Mouse (Mus musculus) embryonic fibroblast, embryonic 13.5 days (primary cell): ENCODE measurements around the gene 1700028K03Rik. TPM values are rescaled to one million over a fixed set of nuclear protein-coding genes. Genes with fewer than 3 reads are reported as not detected.

Experiments used
- H3K27ac ChIP-seq: 2 replicates; pipeline ENCODE4 v1.5.1; 2012; ENCODE audit warnings: low read length, control low read depth, inconsistent platforms; ENCODE audit not compliant: insufficient read depth
- H3K4me1 ChIP-seq: 2 replicates; pipeline ENCODE4 v1.6.1; 2011; ENCODE audit warnings: low read length; ENCODE audit not compliant: control insufficient read depth, insufficient read depth
- H3K4me3 ChIP-seq: 2 replicates; pipeline ENCODE4 v1.5.1; 2011; ENCODE audit warnings: mild to moderate bottlenecking, control low read depth, low read length; ENCODE audit not compliant: insufficient read depth
- CTCF ChIP-seq: IDR thresholded peaks from 2 replicates; pipeline ENCODE4 v1.5.1; 2011; ENCODE audit warnings: mild to moderate bottlenecking, control low read depth, low read length, moderate library complexity, borderline replicate concordance; ENCODE audit not compliant: insufficient read depth
- POLR2A ChIP-seq: IDR thresholded peaks from 2 replicates; pipeline ENCODE4 v1.6.1; 2011; ENCODE audit warnings: low read depth, mild to moderate bottlenecking, control low read depth, low read length, moderate library complexity
- polyA plus RNA-seq: library from polyadenylated mRNA; stranded (reverse); fragments of >200 nt; gene quantifications from 2 replicates; pipeline ENCODE4 v1.2.4, GENCODE M21; 2011; ENCODE audit warnings: low read depth; ENCODE audit not compliant: missing spikeins, insufficient read length

1700028K03Rik gene
- polyA plus RNA-seq, 1 experiment = not detected

DNA sequence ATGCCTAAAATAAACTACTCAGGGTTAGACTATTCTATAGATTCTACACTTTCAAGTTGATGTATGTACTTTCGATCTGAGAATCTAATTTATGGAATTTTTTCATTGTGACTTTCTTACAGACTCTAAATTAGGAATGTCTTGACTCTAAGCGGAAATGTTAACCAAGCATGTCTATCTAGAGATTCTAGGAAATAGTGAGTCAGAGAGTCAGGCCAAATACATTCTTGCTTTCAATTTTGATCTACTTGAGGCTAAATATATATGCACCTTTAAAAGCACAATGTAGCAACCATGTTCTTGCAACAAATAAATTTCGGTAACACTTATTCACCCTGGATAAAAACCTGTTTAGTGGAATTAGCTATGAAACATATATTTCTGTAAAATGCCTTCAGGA lies 5.7 kb upstream of the 1700028K03Rik start:
- no peak for TF ChIP-seq CTCF
- no peak for TF ChIP-seq POLR2A
- no peak overlapping the region for H3K4me3 ChIP-seq
- no peaks in the 10 kb centered on the region for H3K4me1 ChIP-seq

DNA sequence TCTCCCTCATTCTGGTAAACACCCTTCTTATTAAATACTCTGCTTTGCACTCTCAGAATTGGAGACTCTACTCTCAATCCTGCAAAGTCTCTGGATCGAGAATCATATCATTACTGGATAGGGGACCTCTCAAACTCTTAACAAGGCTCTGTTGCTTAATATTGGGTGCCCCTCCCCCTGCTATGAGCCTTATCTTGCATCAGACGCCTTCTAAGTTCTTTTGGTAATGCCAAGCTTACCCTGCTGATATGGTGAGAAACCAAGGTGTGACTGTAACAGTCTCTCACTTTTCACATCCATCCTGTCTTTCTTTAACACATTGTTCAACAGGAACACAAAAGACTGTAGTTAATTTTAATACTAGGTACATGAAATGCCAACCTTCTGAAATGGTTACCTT lies 919 bp upstream of the 1700028K03Rik start:
- Histone ChIP-seq H3K27ac (no peak overlapping the region), H3K4me1 (no peaks in the 10 kb centered on the region), H3K4me3 (no peak overlapping the region)
- TF ChIP-seq CTCF = no peak
- no peak for TF ChIP-seq POLR2A

More for the DNA sequence above, 5.7 kb upstream of the 1700028K03Rik start:
- H3K27ac ChIP-seq = no peak overlapping the region; the same call in 1 of the 2 replicates

DNA sequence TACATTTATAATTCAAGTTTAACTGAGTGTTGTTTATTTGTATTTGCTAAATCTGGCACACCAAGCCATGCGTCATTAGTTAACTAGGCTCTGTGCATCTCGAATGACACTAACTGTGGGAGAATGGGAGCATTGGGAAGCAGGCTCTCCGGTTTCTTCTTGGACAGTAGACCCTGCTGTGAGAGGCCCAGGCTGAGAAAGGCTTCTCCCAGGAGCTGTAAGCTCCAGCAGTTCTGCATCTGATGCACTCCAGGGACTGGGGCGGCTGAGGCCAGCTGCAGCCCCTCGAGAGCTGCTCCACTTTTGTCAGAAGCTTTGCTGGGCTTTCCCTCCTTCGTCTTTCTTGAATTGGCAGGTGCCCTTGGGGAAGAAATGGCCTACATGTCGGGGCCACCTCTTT lies 7.2 kb downstream of the 1700028K03Rik start:
- TF ChIP-seq CTCF (no peak), POLR2A (no peak)
- no peaks in the 10 kb centered on the region for H3K4me1 ChIP-seq
- no peak overlapping the region for H3K27ac ChIP-seq
- no peak overlapping the region for H3K4me3 ChIP-seq

DNA sequence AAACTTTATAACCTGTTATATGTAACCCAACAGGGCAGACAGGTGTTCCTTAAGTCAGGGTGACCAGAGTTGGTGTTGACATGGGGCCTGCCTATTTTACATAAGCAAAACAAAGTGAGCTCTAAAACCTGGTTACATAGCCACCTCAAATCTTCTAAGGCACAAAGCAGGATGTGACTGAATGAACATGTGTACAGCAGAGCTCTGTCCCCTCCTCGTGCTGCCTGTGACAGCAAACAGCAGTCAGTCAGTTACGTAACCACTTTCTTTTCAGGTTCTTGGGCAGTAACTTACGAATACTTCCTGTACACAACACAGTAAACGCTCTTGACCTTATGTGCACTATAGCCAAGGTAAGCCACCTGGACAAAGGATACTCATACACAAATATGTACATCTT lies 11.4 kb downstream of the 1700028K03Rik start:
- Histone ChIP-seq H3K4me3 (no peak overlapping the region), H3K4me1 (no peaks in the 10 kb centered on the region), H3K27ac (no peak overlapping the region)
- no peak for TF ChIP-seq CTCF
- no peak for TF ChIP-seq POLR2A

DNA sequence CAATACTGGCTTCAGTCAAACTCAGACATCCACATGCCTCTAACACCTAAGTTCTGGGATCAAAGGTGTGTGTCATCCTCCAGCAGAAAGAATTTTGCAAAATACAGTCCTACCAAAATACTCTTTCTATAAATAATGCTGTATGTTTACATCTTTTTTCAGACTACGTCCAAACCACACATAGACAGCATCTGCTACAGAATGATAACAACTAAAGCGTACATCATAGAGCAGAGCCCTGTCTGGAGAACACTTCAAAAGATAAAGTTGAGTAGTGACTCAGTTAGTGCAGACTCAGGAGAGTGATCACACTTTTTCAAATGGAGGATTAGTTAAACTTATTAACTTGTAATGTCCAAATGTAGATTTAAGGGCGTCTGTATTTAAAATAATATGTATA lies 13.4 kb downstream of the 1700028K03Rik start:
- Histone ChIP-seq H3K27ac (no peak overlapping the region), H3K4me3 (no peak overlapping the region), H3K4me1 (no peaks in the 10 kb centered on the region)
- TF ChIP-seq POLR2A (no peak), CTCF (no peak)

DNA sequence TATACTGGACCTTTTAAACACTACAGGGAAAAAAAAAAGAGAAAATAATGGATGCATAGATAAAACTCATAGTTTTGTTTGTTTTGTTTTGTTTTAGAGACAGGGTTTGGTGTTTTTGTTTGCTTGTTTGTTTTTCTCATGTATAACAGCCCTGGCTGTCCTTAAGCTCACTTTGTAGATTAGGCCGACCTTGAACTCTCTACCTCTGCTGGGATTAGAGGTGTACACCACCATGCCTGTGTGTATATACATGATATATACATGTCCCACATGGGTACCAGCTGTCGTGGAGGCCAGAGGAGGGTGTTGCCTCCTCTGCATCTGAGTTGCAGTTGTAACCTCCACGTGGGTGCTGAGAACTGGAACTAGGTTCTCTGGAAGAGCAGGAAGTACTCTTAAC lies 13.9 kb downstream of the 1700028K03Rik start:
- Histone ChIP-seq H3K4me3 (no peak overlapping the region), H3K27ac (no peak overlapping the region), H3K4me1 (no peaks in the 10 kb centered on the region)
- no peak for TF ChIP-seq POLR2A
- TF ChIP-seq CTCF = no peak

DNA sequence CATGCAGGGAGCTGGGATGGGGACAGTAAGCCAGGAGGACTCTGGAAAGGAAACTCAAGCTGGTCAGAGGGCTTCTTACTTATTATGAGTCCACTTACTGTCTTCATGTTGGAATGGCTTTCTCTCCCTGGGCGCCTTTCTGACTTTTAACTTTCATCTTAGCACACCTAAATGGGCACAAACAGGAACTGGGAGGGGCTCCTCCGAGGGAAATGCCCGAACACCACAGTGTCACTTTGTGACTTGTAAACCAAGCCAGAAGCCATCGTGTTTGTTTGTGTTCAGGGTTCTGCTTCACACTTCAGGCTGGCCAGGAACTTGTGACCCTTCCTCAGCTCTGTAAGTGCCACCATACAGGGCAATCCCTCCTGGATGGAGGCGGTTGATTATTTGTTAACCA lies 19.8 kb downstream of the 1700028K03Rik start:
- Histone ChIP-seq H3K27ac (no peak overlapping the region), H3K4me3 (no peak overlapping the region), H3K4me1 (no peaks in the 10 kb centered on the region)
- TF ChIP-seq CTCF = no peak
- no peak for TF ChIP-seq POLR2A

DNA sequence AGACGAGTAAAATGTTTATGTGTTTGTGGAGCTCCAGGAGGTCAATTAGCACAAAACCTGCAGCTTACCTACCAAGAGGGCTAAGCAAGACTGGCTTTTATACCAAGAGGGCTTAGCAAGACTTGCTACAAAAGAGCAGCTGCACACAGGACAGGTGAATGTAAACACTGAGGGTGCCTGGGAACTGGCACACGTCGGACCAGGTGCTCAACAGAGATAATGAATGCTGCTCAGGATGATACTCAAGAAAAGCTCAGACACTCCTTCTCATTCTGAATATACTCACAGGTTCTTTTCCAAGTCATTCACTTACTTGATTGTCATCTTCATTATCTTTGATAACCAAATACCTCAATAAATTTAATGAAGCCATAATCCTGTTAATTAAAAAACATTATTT lies 22.5 kb downstream of the 1700028K03Rik start:
- Histone ChIP-seq H3K27ac (no peak overlapping the region), H3K4me1 (no peaks in the 10 kb centered on the region), H3K4me3 (no peak overlapping the region)
- no peak for TF ChIP-seq POLR2A
- TF ChIP-seq CTCF = no peak

DNA sequence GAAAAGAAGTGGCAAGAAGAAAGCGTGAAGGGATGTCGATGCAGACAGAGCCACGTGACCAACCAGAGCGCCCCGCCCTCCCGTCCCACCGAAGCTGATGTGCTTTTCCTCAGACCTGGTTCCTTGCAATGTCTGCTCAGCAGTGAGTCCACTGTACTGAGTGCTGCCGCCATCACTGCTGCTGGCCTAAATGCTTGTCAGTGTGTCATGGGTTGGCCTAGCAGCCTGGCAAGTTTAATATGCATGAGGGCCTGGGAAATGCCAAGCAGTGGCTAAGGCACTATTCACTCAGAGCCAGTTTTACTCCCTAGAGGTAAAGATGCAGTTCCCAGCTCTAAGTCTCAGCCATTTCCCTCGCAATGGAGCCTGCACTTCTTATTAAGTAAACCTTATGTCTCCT lies 34.6 kb downstream of the 1700028K03Rik start:
- no peaks in the 10 kb centered on the region for H3K4me1 ChIP-seq
- TF ChIP-seq CTCF = no peak
- no peak for TF ChIP-seq POLR2A
- no peak overlapping the region for H3K27ac ChIP-seq
- H3K4me3 ChIP-seq = no peak overlapping the region

DNA sequence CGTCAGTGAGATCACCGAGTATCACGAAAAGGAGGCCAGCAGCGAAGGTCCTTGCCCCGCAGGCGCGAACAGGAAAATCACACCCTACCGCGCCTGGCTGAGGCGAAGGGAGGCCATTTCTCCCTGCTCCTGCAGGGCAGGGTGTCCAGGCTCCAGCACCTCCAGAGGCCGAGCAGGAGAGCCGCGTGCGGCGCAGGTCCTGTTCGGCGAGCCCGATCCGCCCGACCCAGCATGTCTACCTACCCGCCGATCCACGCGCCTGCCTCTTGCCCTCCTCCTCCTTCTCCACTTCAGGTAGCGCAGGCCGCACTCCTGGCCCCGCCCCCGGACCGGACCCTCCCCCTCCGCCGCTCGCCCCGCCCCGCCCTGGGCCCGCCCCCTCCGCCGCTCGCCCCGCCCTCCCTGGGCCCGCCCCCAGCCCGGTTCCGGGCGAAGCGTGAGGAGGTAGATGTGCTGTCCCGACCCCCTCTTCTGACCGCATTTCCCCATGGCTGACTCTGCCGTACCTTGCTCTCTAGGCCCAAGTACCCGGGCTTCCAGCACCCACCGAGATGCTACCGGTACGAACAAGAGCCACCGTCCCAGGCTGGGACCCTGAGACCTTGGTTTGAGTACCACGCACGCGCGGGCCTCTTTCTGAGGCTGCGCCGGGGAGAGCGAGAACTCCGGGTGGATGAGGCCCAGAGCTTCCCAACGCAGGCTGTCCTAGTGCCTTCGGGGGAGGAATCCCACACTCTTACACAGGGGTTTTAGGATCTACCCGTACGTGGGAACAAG lies 63.0 kb downstream of the 1700028K03Rik start, which contains the start of the genes Rpap2 and Glmn:
Gene Rpap2, plus strand, starts transcription at position 73 of the 777 bp plus-strand sequence.
Gene Glmn, minus strand, starts transcription at position 588 of the 777 bp plus-strand sequence.
- peak within 1 kb of the TSS; percentile 44 for H3K27ac ChIP-seq
- peak within 1 kb of the TSS; percentile 70 for H3K4me3 ChIP-seq
- no peaks in the 10 kb centered on the region for H3K4me1 ChIP-seq
- peak; percentile 80 for TF ChIP-seq POLR2A
- TF ChIP-seq CTCF = no peak

DNA sequence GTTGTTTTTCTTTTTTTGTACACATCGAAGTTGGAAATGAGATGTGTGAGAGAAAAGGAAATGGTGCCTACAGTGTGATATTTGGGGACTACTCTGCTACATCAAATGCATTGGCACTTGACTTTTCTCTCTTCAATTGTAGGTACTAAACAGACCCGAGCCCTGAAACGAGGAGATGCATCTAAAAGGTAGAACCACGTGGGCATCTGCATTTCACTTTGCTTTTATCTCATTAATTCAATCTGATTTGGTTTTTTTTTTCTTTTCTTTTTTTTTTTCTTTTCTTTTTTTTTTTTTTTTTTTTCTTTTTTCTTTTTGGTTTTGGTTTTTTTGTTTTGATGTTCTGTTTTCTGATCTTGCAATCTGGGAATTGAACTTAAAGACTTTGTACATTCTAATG lies 63.9 kb downstream of the 1700028K03Rik start:
- Histone ChIP-seq H3K27ac (no peak overlapping the region), H3K4me3 (no peak overlapping the region), H3K4me1 (no peaks in the 10 kb centered on the region)
- TF ChIP-seq POLR2A = no peak
- TF ChIP-seq CTCF = no peak

Other genes starting within 250 kb of the 1700028K03Rik start
- gene Tgfbr3, start 245.1 kb upstream of the 1700028K03Rik start, polyA plus RNA-seq = 28.2 and 40.0 TPM in 2 replicates
- gene Brdt, start 203.6 kb upstream of the 1700028K03Rik start, polyA plus RNA-seq = 1.4 and 2.0 TPM in 2 replicates
- not detected in 2 replicates for gene Ephx4, start 132.0 kb upstream of the 1700028K03Rik start, polyA plus RNA-seq
- gene Lpcat2b, start 103.2 kb upstream of the 1700028K03Rik start, polyA plus RNA-seq = not detected in 2 replicates
- 4.8 and 5.5 TPM in 2 replicates for gene Btbd8, start 96.7 kb upstream of the 1700028K03Rik start, polyA plus RNA-seq
- not detected in 2 replicates for gene Gm42669, start 27.1 kb upstream of the 1700028K03Rik start, polyA plus RNA-seq
- gene Rpap2, start 62.7 kb downstream of the 1700028K03Rik start, polyA plus RNA-seq = 17.5 and 18.1 TPM in 2 replicates
- 12.5 and 13.5 TPM in 2 replicates for gene Glmn, start 63.2 kb downstream of the 1700028K03Rik start, polyA plus RNA-seq
- not detected in 2 replicates for gene Gfi1, start 191.3 kb downstream of the 1700028K03Rik start, polyA plus RNA-seq